Mouse (Mus musculus): Measurements from ENCODE around the gene A930017K11Rik. TPM values are rescaled to one million over a fixed set of nuclear protein-coding genes. Genes with fewer than 3 reads are reported as not detected.

Gene A930017K11Rik
- polyA plus RNA-seq, 1 experiment from 2014 or later: 0.31 TPM

- WGBS: 76% methylated on average over 5 of the region's 5 CpGs
- Histone ChIP-seq H3K9me3 (no peaks in the 10 kb centered on the region), H3K27me3 (no peaks in the 10 kb centered on the region), H3K27ac (no peak overlapping the region), H3K4me3 (no peak overlapping the region), H3K4me2 (replicated peaks) (no peak overlapping the region), H3K4me1 (peaks cover 26% of the 10 kb centered on the region), H3K9ac (no peak overlapping the region), H3K36me3 (peaks cover 9% of the 10 kb centered on the region; the same call in 1 of the 2 replicates)
- no peak for ATAC-seq (ENCODE audit: low FRiP score, low read depth)
These were observed 27.7 kb upstream of the A930017K11Rik start for GRCm38 (mm10) chr17:25979829-25980738.

- WGBS: 85% methylated on average over 4 of the region's 4 CpGs
- H3K9ac ChIP-seq: no peak overlapping the region
- no peak for ATAC-seq (ENCODE audit: low FRiP score, low read depth)
- H3K9me3 ChIP-seq: no peaks in the 10 kb centered on the region
- H3K4me1 ChIP-seq: peaks cover 27% of the 10 kb centered on the region
- H3K4me2 ChIP-seq (replicated peaks): no peak overlapping the region
- peaks cover 12% of the 10 kb centered on the region; the same call in 1 of the 2 replicates for H3K36me3 ChIP-seq
- no peak overlapping the region for H3K27ac ChIP-seq
- H3K4me3 ChIP-seq: no peak overlapping the region
- H3K27me3 ChIP-seq: no peaks in the 10 kb centered on the region
These were observed 18.8 kb upstream of the A930017K11Rik start for GRCm38 (mm10) chr17:25970954-25971707.

- Histone ChIP-seq H3K27me3 (no peaks in the 10 kb centered on the region), H3K9me3 (no peaks in the 10 kb centered on the region), H3K4me3 (no peak overlapping the region), H3K4me2 (replicated peaks) (no peak overlapping the region), H3K27ac (no peak overlapping the region), H3K36me3 (peaks cover 12% of the 10 kb centered on the region; the same call in 1 of the 2 replicates), H3K4me1 (peaks cover 27% of the 10 kb centered on the region), H3K9ac (no peak overlapping the region)
- WGBS: 95% methylated on average over 9 of the region's 9 CpGs
- ATAC-seq (ENCODE audit: low FRiP score, low read depth): no peak
These were observed 18.1 kb upstream of the A930017K11Rik start for GRCm38 (mm10) chr17:25970448-25970847.

- Histone ChIP-seq H3K9me3 (no peaks in the 10 kb centered on the region), H3K4me2 (replicated peaks) (no peak overlapping the region), H3K36me3 (peaks cover 30% of the 10 kb centered on the region), H3K27ac (no peak overlapping the region), H3K4me3 (no peak overlapping the region), H3K4me1 (peaks cover 14% of the 10 kb centered on the region), H3K9ac (no peak overlapping the region), H3K27me3 (no peaks in the 10 kb centered on the region)
- WGBS: 64% methylated on average over 1 of the region's 1 CpGs
- no peak for ATAC-seq (ENCODE audit: low FRiP score, low read depth)
These were observed 15.8 kb upstream of the A930017K11Rik start for GRCm38 (mm10) chr17:25968176-25968575.

- Histone ChIP-seq H3K36me3 (peaks cover 30% of the 10 kb centered on the region), H3K27ac (no peak overlapping the region), H3K9me3 (no peaks in the 10 kb centered on the region), H3K9ac (no peak overlapping the region), H3K4me1 (peaks cover 11% of the 10 kb centered on the region), H3K4me2 (replicated peaks) (no peak overlapping the region), H3K4me3 (no peak overlapping the region), H3K27me3 (no peaks in the 10 kb centered on the region)
- 27% methylated on average over 3 of the region's 3 CpGs for WGBS
- ATAC-seq (ENCODE audit: low FRiP score, low read depth): no peak
These were observed 15.3 kb upstream of the A930017K11Rik start for GRCm38 (mm10) chr17:25967652-25968051.

- Histone ChIP-seq H3K27ac (no peak overlapping the region), H3K4me2 (replicated peaks) (no peak overlapping the region), H3K4me3 (no peak overlapping the region), H3K4me1 (peaks cover 11% of the 10 kb centered on the region), H3K36me3 (peaks cover 59% of the 10 kb centered on the region), H3K27me3 (no peaks in the 10 kb centered on the region), H3K9me3 (no peaks in the 10 kb centered on the region), H3K9ac (no peak overlapping the region)
- ATAC-seq (ENCODE audit: low FRiP score, low read depth): no peak
- WGBS: 86% methylated on average over 7 of the region's 7 CpGs
These were observed 11.9 kb upstream of the A930017K11Rik start for GRCm38 (mm10) chr17:25964271-25964670.

- ATAC-seq (ENCODE audit: low FRiP score, low read depth): no peak
- peaks cover 78% of the 10 kb centered on the region for H3K36me3 ChIP-seq
- H3K4me3 ChIP-seq: no peak overlapping the region
- H3K9ac ChIP-seq: no peak overlapping the region
- no peak overlapping the region for H3K27ac ChIP-seq
- no peaks in the 10 kb centered on the region for H3K27me3 ChIP-seq
- no peaks in the 10 kb centered on the region for H3K9me3 ChIP-seq
- H3K4me2 ChIP-seq (replicated peaks): no peak overlapping the region
- WGBS: 94% methylated on average over 7 of the region's 7 CpGs
- H3K4me1 ChIP-seq: peaks cover 2% of the 10 kb centered on the region
These were observed 10.1 kb upstream of the A930017K11Rik start for GRCm38 (mm10) chr17:25962413-25962905.

GRCm38 (mm10) chr17:25961566-25961965, 9.2 kb upstream of the A930017K11Rik start:
- no peak overlapping the region for H3K9ac ChIP-seq
- H3K4me1 ChIP-seq: no peaks in the 10 kb centered on the region
- ATAC-seq (ENCODE audit: low FRiP score, low read depth): no peak
- H3K4me3 ChIP-seq: no peak overlapping the region
- WGBS: 95% methylated on average over 5 of the region's 5 CpGs
- peaks cover 80% of the 10 kb centered on the region for H3K36me3 ChIP-seq
- H3K9me3 ChIP-seq: no peaks in the 10 kb centered on the region
- H3K4me2 ChIP-seq (replicated peaks): no peak overlapping the region
- H3K27ac ChIP-seq: no peak overlapping the region
- no peaks in the 10 kb centered on the region for H3K27me3 ChIP-seq

GRCm38 (mm10) chr17:25959630-25960467, 7.5 kb upstream of the A930017K11Rik start:
- H3K9me3 ChIP-seq: no peaks in the 10 kb centered on the region
- no peak for ATAC-seq (ENCODE audit: low FRiP score, low read depth)
- H3K36me3 ChIP-seq: peaks cover 76% of the 10 kb centered on the region
- H3K4me3 ChIP-seq: no peak overlapping the region
- H3K27ac ChIP-seq: no peak overlapping the region
- peaks cover under 1% of the 10 kb centered on the region; the same call in 1 of the 2 replicates for H3K27me3 ChIP-seq
- H3K9ac ChIP-seq: no peak overlapping the region
- WGBS: 93% methylated on average over 23 of the region's 23 CpGs
- no peak overlapping the region for H3K4me2 ChIP-seq (replicated peaks)
- H3K4me1 ChIP-seq: no peaks in the 10 kb centered on the region

GRCm38 (mm10) chr17:25958771-25959494, 6.6 kb upstream of the A930017K11Rik start:
- peaks cover 66% of the 10 kb centered on the region for H3K36me3 ChIP-seq

GRCm38 (mm10) chr17:25957586-25958051, 5.3 kb upstream of the A930017K11Rik start:
- no peak overlapping the region for H3K4me3 ChIP-seq
- H3K4me1 ChIP-seq: no peaks in the 10 kb centered on the region
- H3K9me3 ChIP-seq: no peaks in the 10 kb centered on the region
- peaks cover 21% of the 10 kb centered on the region for H3K27me3 ChIP-seq
- 75% methylated on average over 14 of the region's 14 CpGs for WGBS
- peaks cover 53% of the 10 kb centered on the region for H3K36me3 ChIP-seq
- H3K27ac ChIP-seq: no peak overlapping the region
- H3K9ac ChIP-seq: no peak overlapping the region
- no peak for ATAC-seq (ENCODE audit: low FRiP score, low read depth)
- no peak overlapping the region for H3K4me2 ChIP-seq (replicated peaks)

More at GRCm38 (mm10) chr17:25958771-25959494, 6.6 kb upstream of the A930017K11Rik start:
- Histone ChIP-seq H3K9ac (no peak overlapping the region), H3K4me1 (no peaks in the 10 kb centered on the region), H3K9me3 (no peaks in the 10 kb centered on the region), H3K4me3 (no peak overlapping the region), H3K27ac (no peak overlapping the region), H3K4me2 (replicated peaks) (no peak overlapping the region), H3K27me3 (peaks cover 8% of the 10 kb centered on the region)
- ATAC-seq (ENCODE audit: low FRiP score, low read depth): no peak
- WGBS: 95% methylated on average over 11 of the region's 11 CpGs

All from limb, embryonic 13.5 days (tissue).